Mouse (Mus musculus): ENCODE data around the gene Spag6. TPM values are rescaled to one million over a fixed set of nuclear protein-coding genes. Genes with fewer than 3 reads are reported as not detected.

Spag6 gene
- total RNA-seq (2021) = under 1 TPM; 0.36 to 0.42 TPM

- intact Hi-C loops (cut with DNase I) = loop anchor here (2.0 to 10.0 kb wide), 5 partner anchors 15 to 637 kb away; partner anchors contain the start of genes 4930426L09Rik, Mllt10 and Pip4k2a
- DNase-seq (ENCODE audit: low spot score) = peak; percentile 59
These were observed at the start of gene Spag6 for GRCm38 (mm10) chr2:18693871-18694610. Spag6 (plus strand) TSS chr2:18694032.

- intact Hi-C loops (cut with DNase I) = no loop called here
- no peak for DNase-seq (ENCODE audit: low spot score)
These were observed 45.3 kb upstream of the Spag6 start for GRCm38 (mm10) chr2:18648563-18648962.

- intact Hi-C loops (cut with DNase I) = no loop called here
- no peak for DNase-seq (ENCODE audit: low spot score)
These were observed 39.0 kb upstream of the Spag6 start for GRCm38 (mm10) chr2:18654821-18655220.

DNA sequence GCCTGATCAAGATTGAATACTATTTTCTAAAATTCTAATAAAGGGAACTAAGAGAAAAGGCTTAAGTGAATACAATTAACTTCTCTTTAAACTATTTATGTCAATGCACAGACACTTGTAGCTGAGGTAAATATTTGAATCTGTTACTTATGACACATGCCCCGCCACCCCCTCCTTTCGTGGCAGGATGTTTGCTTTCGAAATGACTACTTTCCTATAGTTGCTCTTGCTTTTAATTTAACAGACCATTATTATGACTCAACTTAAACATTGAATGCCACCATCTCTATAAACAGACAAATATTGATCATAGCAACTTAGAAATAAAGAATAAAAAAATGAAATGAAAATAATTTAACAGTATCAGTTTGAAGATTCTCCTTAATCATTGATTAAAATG lies 29.8 kb upstream of the Spag6 start:
- intact Hi-C loops (cut with DNase I) = no loop called here
- no peak for DNase-seq (ENCODE audit: low spot score)

GRCm38 (mm10) chr2:18671041-18671440 lies 22.8 kb upstream of the Spag6 start:
- intact Hi-C loops (cut with DNase I) = loop anchor here (5.0 kb wide), 3 partner anchors 64 to 639 kb away; no protein-coding TSS in a partner anchor
- DNase-seq (ENCODE audit: low spot score) = no peak

GRCm38 (mm10) chr2:18672133-18672765 lies 21.6 kb upstream of the Spag6 start, which contains the start of gene Commd3:
Commd3 (plus strand) TSS chr2:18672384.
- DNase-seq (ENCODE audit: low spot score) = peak; percentile 91

DNA sequence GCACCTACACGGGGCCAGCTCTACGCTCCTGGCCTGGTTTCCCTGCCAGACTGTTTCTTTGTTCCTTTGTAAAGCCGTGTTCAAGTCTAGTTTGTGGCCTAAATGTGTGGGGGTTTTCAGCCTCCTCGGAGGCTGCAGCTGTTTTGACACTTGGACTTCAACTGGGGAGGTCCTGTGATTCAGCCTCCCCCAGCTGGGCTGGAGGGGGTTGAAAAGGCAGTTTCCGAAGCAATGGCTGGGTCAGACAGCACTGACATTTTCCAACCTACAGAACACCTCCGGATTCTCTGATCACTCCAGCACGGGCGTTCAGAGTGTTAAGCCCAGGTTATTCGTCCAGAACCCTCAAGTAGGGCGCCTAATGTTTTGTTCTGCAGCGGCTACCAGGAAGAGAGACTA lies 21.1 kb upstream of the Spag6 start:
- DNase-seq (ENCODE audit: low spot score) = no peak
- intact Hi-C loops (cut with DNase I) = loop anchor here (5.0 kb wide), 3 partner anchors 65 to 640 kb away; no protein-coding TSS in a partner anchor

More at GRCm38 (mm10) chr2:18672133-18672765, 21.6 kb upstream of the Spag6 start, which contains the start of gene Commd3:
- intact Hi-C loops (cut with DNase I) = loop anchor here (5.0 kb wide), 3 partner anchors 65 to 640 kb away; no protein-coding TSS in a partner anchor

GRCm38 (mm10) chr2:18673766-18674165 lies 20.1 kb upstream of the Spag6 start:
- DNase-seq (ENCODE audit: low spot score) = no peak
- intact Hi-C loops (cut with DNase I) = loop anchor here (2.0 to 5.0 kb wide), 4 partner anchors 66 to 641 kb away; partner anchors contain the start of gene Dnajc1

DNA sequence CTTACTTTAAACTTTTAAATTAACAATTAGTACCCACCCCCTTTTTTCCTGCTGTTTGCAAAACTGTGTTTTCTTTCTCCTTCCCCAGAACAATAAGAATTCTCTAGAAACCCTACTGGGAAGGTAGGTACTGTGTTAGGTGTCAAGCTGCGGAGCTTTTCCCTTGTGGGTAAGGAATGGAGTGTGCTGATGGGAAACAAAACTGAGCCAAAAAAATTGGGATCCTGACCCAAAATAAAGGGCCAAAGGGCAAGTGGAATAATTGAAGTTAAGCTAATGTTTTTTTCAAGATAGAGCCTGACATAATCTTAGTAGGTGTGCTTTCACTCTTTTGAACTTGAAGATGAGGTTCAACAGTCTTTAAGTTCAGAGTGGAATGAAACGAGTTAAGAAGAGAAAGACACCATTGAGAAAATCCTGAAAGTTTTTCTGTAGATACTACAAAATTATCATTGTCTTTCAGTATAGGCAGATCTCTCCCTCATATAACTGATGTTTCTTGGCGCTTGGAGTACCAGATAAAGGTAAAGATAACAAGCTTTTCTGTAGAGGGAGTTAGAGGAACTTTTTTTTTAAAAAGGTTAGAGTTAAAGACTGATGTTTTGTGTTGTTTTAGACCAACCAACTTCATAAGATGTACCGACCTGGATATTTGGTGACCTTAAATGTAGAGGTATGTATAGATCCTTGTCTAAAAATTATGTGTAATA lies 19.5 kb upstream of the Spag6 start:
- intact Hi-C loops (cut with DNase I) = loop anchor here (2.0 to 5.0 kb wide), 4 partner anchors 67 to 642 kb away; partner anchors contain the start of gene Dnajc1
- no peak for DNase-seq (ENCODE audit: low spot score)

GRCm38 (mm10) chr2:18675681-18676456 lies 18.0 kb upstream of the Spag6 start:
- DNase-seq (ENCODE audit: low spot score) = no peak
- intact Hi-C loops (cut with DNase I) = loop anchor here (2.0 kb wide), 4 partner anchors 91 to 627 kb away; partner anchors contain the start of genes Dnajc1 and Skida1

DNA sequence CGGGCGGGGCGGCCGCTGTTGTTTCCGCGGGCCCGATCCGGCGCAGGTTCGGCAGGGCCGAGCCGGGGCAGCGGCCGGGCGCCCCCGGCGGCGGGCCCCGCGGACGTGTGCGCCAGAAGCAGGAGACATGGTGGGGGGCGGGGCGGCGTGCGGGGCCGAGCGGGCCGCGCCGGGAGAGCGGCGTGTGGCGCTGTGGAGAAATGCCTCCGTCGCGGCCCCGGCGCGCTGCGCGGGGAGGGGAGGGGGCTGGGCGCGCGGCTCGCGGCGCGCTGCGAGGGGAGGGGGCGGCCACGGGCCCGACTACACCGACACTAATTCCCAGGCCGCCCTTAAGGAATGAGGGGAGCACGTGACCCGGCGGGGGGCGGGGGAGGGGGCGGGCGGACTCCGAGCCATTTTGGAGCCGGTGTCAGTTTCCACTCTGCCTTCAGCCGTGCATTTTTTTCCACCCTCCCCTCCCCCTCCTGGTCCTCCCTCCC lies 17.3 kb upstream of the Spag6 start:
- intact Hi-C loops (cut with DNase I) = loop anchor here (2.0 kb wide), 3 partner anchors 90 to 628 kb away; partner anchors contain the start of gene Skida1
- peak; percentile 63 for DNase-seq (ENCODE audit: low spot score)

DNA sequence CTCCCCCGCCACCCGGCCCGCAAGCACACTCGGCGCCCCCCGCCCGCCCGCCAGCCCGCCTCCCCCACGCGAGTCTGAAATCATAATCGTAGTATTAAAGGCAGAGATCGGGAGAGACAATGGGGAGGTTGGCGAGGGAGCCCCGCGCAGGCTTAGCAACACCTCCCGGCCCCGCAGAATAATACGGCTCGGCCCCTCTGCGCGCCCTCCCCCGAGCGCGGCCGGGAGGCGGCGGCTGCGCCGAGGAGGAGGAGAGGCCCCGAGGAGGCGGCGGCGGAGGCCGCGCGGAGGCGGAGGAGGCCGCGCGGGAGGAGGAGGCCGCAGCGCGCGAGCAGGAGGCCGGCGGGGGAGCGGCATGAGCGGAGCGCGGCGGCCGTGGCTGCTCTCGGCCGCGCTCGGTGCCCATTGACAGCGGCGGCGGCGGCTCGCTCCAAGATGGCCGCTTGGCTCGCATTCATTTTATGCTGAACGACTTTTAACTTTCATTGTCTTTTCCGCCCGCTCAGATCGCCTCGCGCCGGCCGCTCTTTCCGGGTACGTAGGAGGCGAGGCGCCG lies 16.8 kb upstream of the Spag6 start, which contains the start of gene Bmi1:
Gene Bmi1 (plus strand): TSS at position 83 of the 556 bp plus-strand sequence.
- DNase-seq (ENCODE audit: low spot score) = peak; percentile 43
- intact Hi-C loops (cut with DNase I) = loop anchor here (2.0 kb wide), 3 partner anchors 90 to 628 kb away; partner anchors contain the start of gene Skida1

DNA sequence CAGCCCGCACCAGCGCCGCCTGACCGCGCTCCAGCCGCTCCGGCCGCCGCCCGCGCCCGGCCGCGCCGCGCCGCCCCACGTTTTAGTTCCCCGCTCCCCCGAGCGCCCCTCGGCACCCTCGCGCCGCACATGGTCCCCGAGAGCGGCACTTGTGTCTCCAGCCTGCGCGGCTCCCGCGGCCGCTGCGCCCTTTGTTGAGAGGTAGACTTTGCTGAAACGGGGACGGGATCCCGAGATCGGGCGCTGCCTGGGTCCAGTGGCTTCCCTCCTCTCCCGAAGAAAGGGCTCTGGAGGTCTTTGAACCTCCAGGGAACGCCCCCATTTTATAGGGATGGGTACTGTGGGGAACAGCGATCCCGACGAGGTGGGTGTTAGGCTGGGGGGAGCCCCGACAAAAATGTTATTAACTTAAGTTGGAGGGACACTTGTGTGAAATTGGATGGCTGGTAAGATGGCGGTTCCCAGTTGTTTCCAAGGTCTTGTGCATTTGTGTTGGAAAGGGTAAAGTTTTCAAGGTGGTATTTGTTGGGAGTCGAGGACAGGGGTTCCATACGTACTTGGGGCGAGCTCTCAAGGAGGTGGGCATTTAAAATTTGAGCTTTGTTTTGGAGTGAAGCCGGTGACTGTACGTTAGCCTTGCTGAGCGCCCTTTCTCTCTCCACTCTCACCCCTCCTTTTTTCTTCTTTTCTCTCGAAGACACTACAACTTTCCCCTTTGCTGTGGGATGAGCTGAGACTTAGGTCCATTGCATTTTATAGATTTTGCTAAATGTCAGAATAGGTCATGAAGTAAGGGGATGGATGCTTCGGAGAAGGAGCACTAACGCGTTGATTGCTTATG lies 16.0 kb upstream of the Spag6 start:
- peak; percentile 20 for DNase-seq (ENCODE audit: low spot score)
- intact Hi-C loops (cut with DNase I) = loop anchor here (2.0 kb wide), 4 partner anchors 17 to 629 kb away; partner anchors contain the start of genes Skida1 and Spag6

GRCm38 (mm10) chr2:18679701-18680100 lies 14.1 kb upstream of the Spag6 start:
- intact Hi-C loops (cut with DNase I) = loop anchor here (2.0 kb wide), 1 partner anchor 15 kb away; the partner anchor contains the start of gene Spag6
- DNase-seq (ENCODE audit: low spot score) = no peak

DNA sequence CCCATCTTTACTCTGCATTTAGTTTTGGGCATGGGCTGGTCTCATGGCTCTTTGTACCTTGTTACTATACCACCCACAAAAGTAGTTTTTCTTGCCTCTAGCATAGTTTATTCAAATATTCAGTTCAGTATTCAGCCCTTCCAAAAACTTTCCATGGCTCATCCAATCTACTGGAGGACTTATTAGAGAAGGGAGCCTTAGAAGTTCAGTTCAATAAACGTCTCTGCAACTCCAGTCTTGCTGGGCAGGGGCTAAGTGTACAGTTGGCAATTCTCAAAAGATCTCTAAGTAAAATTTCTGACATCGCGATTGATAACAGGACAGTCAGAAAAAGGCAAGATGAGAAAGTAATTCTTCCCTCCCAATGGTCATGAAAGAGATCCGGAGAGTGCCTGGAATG lies 13.3 kb upstream of the Spag6 start:
- no peak for DNase-seq (ENCODE audit: low spot score)
- intact Hi-C loops (cut with DNase I) = no loop called here

DNA sequence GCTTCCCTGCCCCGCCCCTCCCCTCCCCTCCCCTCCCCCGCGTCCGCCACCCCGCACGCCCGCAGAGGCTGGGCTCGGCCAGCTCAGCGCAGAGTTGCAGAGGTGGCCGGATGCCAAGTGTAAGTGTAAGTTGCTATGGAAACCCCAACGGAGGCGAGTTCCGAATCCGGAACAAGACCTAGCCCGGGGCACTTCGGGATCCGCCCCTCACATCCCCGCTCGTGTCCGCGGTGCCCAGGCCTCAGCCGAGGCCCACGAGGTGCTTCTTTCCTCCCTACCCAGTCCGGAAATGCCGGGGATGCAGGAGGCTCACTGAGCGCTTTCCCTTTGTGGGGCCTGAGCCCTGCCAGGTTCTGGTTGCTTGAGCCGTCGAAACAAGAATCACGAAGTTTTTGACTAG lies 12.9 kb upstream of the Spag6 start:
- peak; percentile 48 for DNase-seq (ENCODE audit: low spot score)
- intact Hi-C loops (cut with DNase I) = no loop called here

DNA sequence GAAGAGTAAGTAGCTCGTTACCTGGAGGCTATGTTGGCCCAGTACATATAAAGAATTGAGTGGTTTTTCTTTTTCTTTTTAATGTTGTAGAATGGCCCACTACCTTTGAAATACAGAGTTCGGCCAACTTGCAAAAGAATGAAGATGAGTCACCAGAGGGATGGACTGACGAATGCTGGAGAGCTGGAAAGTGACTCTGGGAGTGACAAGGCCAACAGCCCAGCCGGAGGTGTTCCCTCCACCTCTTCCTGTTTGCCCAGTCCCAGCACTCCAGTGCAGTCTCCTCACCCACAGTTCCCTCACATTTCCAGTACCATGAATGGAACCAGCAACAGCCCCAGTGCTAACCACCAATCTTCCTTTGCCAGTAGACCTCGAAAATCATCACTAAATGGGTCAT lies 9.8 kb upstream of the Spag6 start:
- intact Hi-C loops (cut with DNase I) = no loop called here
- DNase-seq (ENCODE audit: low spot score) = no peak

- intact Hi-C loops (cut with DNase I) = no loop called here
- no peak for DNase-seq (ENCODE audit: low spot score)
These were observed 7.4 kb upstream of the Spag6 start for GRCm38 (mm10) chr2:18686386-18686785.

Measured in heart, postnatal 25 days (tissue).